Mouse (Mus musculus) cerebellum, postnatal 14 days (tissue): ENCODE measurements around the gene Pax5.
A peak's percentile ranks its signal among the peaks of the same experiment; 100 is the strongest.
"Not testable (repeated sequence)": the region's sequence is repeated elsewhere in the genome, so short reads cannot be mapped to it uniquely, and the experiment has no call there.

Source experiments
- DNase-seq, 2 experiments: peaks; one replicate each; pipeline ENCODE4 v3.0.0; 2021; ENCODE audit warnings: mixed read lengths in 2 of 2

Pax5 gene

DNA sequence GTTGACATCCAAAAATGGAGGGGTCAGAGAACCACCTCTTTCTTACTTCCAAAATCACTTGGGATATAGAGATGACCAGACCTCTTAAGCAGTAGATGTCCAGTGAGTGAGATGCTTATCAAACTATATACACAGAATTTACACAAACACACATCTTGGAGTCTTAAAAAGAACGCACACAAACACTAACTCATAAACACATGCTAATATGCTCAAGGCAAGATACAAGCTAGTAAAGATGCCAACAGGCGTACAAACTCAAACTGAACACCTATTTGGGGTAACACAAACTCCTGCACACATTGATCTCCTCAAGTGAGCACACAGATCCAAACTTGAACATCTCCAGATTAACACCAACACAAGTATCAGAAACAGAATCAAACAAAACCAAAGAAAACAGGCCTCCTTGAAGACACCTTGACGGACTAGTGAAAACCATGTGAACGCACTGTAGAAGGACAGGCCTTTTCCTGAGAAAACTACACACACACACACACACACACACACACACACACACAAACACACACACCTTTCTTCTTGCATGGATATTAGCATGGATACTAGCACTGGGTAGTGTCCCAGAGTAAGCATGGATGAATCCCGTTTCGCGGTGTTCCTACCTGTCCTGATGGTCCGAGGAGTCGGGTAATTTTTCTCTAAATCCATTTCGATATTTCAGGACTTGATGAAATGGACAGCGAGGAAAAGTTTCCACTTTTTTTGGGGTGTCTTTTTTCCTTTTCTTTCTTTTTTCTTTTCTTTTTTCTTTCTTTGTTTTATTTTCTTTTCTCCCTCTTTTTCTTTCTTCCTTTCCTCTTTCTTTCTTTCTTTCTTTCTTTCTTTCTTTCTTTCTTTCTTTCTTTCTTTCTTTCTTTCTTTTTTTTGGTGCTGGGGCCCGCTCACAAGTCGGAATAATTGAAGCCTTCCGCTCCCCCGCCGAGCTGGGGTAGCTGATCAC is at the start of gene Pax5:
Gene Pax5 (minus strand): TSS at position 748 of the 961 bp plus-strand sequence.
- DNase-seq, result no peak

DNA sequence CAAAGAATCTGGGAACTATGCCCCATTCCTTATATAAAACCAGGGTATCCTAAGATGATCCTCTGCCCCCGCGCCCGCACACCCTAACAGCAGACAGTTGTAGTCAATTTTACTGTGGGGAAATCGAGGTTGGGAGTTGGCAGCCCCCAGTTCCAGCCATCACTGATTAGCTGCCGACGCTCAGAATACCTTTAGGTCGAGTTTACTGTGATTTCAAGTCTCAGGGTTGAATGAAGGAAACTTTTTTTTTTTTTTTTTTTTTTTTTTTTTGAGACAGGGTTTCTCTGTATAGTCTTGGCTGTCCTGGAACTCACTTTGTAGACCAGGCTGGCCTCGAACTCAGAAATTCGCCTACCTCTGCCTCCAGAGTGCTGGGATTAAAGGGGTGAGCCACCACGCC is 46.8 kb upstream of the Pax5 start:
- not testable (repeated sequence) for DNase-seq

GRCm38 (mm10) chr4:44756134-44756951 is 46.1 kb upstream of the Pax5 start:
- peak; percentile 93 for DNase-seq

GRCm38 (mm10) chr4:44755553-44756133 is 45.4 kb upstream of the Pax5 start, which contains the start of gene Zcchc7:
Gene Zcchc7 (plus strand): TSS chr4:44755877.
- DNase-seq, result no peak

DNA sequence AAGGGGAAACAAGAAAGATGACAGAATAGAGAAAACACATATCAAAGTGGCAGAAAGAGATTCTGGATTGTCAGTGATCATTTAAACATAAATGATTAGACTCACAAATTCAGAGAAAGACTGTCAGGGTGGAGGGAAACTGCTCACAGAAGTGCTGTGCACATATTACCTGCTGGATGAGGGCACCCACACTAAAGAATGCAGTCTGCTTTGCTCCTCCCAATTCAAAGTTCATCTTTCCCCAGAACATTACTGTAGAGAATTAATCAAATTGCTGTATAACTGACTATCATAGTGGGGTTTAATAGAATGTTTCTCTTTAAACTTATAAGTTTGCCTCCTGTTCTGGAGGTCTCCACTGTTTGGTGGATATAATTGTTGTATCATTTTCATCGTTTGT is 30.2 kb upstream of the Pax5 start:
- DNase-seq, result no peak

DNA sequence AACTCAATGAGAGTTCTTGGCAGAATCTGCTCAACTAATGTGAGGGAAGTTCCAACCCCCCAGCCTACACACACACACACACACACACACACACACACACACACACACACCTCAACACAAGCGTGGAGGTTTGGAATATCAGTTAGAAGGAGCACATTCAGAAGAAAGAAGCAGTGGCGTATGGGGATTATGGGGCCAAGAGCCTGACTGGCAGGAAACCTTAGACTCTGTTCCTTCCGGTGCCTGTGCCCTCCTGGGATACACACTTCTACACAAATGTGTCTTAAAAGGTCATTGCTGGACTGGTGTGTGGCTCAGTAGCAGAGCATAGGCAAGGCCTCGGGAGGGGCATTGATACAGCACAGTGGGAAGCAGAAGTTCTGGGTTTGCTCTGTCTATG is 10.9 kb upstream of the Pax5 start:
- no peak for DNase-seq

DNA sequence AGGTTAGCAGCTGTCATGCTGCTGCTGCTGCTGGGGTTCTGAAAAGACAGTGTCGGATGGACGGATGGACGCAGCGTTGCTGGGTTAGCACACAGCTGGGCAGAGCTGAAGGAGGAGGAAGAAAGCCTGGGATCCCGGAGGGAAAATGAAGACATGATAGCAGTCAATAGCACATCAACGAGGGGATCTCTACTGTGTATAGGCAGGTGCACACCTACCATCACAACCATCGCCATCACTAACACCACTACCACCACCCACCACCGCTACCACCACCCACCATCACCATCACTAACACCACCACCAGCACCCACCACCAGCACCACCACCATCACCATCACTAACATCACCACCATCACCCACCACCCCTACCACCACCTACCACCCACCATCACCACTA is 9.8 kb upstream of the Pax5 start:
- DNase-seq, result no peak

DNA sequence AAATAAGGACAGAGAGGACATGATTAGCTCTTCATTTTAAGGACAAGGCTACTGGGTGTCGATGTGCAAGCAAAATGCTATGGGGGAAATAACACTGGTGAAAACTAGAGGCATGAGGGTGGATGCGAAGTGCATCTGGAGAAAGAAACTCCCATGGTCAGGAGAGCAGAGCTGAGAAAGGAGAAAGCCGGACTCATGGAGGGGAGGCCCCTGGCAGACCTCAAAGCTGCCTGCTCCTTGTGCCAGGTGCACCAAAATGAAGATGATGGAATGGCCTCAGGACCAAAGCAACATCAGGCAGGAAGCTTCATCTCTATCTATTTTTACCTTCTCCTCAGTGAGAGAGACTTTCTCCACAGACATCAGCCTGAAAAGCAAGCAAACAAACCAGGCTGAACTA is 7.4 kb upstream of the Pax5 start:
- DNase-seq, result no peak

GRCm38 (mm10) chr4:44716391-44716790 is 6.1 kb upstream of the Pax5 start:
- DNase-seq, result no peak

DNA sequence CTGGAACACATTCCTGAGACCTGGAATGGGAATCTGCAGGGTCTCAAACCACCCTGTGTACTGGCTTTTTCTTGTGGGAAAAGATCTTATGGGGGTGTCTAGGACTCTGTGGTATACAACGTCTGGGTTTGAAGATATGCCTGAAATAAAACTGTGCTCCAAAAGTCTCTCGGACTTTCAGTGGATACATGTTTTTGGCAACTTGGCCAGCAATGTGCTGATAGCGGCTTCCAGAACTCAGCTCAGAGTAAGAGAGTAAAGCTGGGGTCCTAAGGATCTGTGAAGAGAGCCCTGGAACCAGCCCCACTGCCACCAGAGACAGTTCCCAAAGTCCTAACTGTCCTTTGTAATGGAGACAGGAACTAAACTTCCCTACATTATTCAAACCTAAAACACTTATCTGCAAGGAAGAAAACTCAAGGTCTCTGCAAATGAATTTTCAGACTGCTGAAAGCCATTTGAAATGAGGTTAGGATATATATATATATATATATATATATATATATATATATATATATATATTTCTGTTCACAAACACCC is 5.4 kb upstream of the Pax5 start:
- DNase-seq, result no peak

GRCm38 (mm10) chr4:44714111-44714621 is 3.9 kb upstream of the Pax5 start:
- peak in 1 of 2 experiments; percentile 22 for DNase-seq

DNA sequence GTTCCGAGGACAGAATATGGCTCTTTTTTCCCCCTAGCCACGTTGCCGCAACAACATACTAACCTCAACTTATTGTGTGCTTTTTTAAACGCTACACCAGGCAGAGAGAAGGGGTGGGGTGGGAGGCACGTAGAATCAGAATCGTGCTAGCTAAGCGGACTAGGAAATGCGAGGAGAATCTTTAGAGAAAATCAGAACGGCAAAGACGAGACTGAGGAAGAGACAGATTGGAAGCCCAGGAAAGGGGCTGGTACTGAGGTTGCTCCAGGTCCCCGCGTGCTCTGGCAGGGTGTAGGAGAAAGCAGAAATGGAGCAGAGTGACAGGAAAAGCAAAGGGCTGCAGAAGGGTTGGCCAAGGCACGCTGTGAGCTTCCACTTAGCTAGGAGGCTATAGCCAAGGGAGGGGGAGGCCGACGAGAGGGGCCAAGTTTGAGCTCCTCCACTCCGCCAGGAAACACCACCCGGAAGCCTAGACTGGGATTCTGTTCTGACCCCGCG is 3.3 kb upstream of the Pax5 start:
- DNase-seq, result peak in 1 of 2 experiments; percentile 21

- peak; percentile 34 to 49 for DNase-seq
These were observed 2.7 kb upstream of the Pax5 start for GRCm38 (mm10) chr4:44712786-44713553.

GRCm38 (mm10) chr4:44712051-44712700 is 1.9 kb upstream of the Pax5 start:
- DNase-seq, result peak; percentile 12 to 39

GRCm38 (mm10) chr4:44711136-44711900 is 1.0 kb upstream of the Pax5 start:
- DNase-seq, result peak in 1 of 2 experiments; percentile 7

DNA sequence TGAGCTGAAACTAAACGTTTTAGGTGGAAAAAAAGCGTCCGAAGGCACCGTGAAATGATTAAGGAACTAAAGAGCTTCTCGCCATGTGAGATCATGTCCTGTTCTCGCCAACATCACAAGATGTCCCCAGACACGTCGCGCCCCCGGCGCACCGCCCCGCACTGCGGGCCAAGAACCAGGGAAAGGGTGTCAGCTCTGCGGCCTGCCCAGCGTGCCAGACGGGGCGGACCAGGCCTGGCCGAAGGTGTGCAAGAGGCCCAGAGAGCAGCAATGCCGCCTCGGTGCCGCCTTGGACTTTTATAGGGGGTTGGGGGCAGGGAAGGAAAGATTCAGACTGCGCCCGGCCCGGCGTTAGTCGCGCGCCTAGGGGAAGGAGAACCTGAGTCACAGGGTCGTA is 412 bp upstream of the Pax5 start:
- peak in 1 of 2 experiments; percentile 12 for DNase-seq

DNA sequence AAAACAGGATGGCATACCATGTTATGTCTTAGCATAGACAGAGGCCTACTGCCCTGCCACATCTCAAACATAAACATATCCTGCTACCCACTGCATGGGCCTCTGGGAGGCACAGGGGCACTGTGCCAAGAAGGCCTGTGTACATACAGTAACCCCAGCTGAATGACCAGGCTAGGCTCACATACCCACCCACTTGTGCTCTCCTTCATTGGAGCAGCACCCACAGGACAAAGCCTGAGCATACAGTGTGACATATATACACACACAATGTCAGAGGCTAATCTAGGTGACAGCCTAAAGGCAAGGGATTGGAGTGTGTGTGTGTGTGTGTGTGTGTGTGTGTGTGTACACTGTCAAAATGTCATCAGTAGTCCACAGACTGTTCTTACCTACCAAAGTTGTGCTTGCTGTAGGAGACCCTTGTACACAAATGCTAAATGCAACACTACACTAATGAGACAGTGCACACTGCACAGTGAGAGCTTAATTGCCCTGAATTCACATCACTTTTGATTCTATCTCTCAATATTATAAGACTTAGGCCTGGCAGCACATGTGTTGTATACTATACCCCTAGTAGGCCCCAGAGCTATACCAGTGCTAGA is 1.1 kb downstream of the Pax5 start:
- no peak for DNase-seq

- DNase-seq, result no peak
These were observed 2.0 kb downstream of the Pax5 start for GRCm38 (mm10) chr4:44708311-44708710.

GRCm38 (mm10) chr4:44706865-44707264 is 3.4 kb downstream of the Pax5 start:
- no peak for DNase-seq

- peak in 1 of 2 experiments; percentile 11 for DNase-seq
These were observed 4.3 kb downstream of the Pax5 start for GRCm38 (mm10) chr4:44705967-44706366.
